Mouse (Mus musculus): ENCODE data around the gene Tfec. TPM values are rescaled to one million over a fixed set of nuclear protein-coding genes. Genes with fewer than 3 reads are reported as not detected.

The Tfec gene
- total and polyA plus RNA-seq, 3 experiments, result 0.60 TPM; not detected in 2

DNA sequence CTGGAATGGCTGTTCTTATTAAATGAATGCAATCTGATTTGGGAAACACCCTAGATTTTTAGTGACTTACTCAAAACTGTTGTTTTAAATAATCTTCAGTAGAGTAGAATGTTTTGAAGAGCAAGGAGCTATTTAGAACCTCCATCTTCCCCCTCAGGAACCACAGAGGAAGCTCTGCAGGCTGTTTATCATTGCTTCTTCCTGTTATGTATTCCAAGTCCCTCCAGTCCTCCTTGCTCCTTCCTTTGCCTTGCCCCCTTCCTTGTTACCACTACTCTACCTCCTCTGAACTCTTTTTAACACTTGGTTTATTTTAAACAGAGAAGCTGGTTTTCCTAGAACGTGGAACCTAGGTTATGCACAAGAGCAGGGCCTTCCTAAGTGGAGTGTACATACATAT is 76.3 kb downstream of the Tfec start:
- Histone ChIP-seq H3K9me3 (replicated peaks) (no peaks in the 10 kb centered on the region), H3K4me3 (ENCODE audit: low read depth, low read length) (no peak overlapping the region), H3K36me3 (replicated peaks) (no peaks in the 10 kb centered on the region), H3K4me1 (ENCODE audit: insufficient read depth, low read depth, low read length) (no peaks in the 10 kb centered on the region), H3K27me3 (ENCODE audit: insufficient read depth, low read length) (no peaks in the 10 kb centered on the region)
- ATAC-seq (ENCODE audit: extremely low read depth, insufficient number of reproducible peaks, low FRiP score, poor library complexity, severe bottlenecking) (no peak), DNase-seq (ENCODE audit: low spot score) (no peak)
- TF ChIP-seq TAL1 (conservative IDR thresholded peaks at IDR 0.05; ENCODE audit: low read depth, low read length) (no peak), GATA2 (IDR thresholded peaks at IDR 0.05; ENCODE audit: borderline replicate concordance, low read depth, low read length) (no peak), CTCF (IDR thresholded peaks at IDR 0.05; ENCODE audit: low read depth, low read length) (no peak), GATA1 (IDR thresholded peaks at IDR 0.05; ENCODE audit: borderline replicate concordance, low read length) (no peak), POLR2AphosphoS5 (IDR thresholded peaks at IDR 0.05; ENCODE audit: insufficient replicate concordance, low read depth, low read length) (no peak)

DNA sequence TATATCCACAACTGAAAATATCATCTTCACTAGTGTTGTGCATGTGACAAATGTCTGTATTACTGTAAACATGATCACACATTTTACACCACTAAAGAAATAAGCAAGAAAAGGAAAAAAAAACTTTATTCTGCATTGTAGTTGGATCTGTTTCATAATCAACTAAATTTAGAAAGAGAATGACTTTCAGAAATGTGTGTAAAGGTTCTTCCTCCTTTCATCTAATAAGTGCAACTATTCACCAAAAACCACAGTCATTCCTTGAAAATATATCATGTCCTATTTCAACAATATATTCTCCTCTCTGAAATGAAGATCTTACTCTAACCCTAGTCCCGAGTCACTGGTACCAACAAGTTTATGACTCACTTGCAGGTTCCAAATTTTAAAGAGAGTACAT is 91.9 kb downstream of the Tfec start:
- no peaks in the 10 kb centered on the region for H3K36me3 ChIP-seq (replicated peaks)
- no peak for ATAC-seq (ENCODE audit: extremely low read depth, insufficient number of reproducible peaks, low FRiP score, poor library complexity, severe bottlenecking)
- H3K9me3 ChIP-seq (replicated peaks), result no peaks in the 10 kb centered on the region
- no peak for TF ChIP-seq GATA1 (IDR thresholded peaks at IDR 0.05; ENCODE audit: borderline replicate concordance, low read length)
- no peak for TF ChIP-seq GATA2 (IDR thresholded peaks at IDR 0.05; ENCODE audit: borderline replicate concordance, low read depth, low read length)
- TF ChIP-seq TAL1 (conservative IDR thresholded peaks at IDR 0.05; ENCODE audit: low read depth, low read length), result no peak
- TF ChIP-seq CTCF (IDR thresholded peaks at IDR 0.05; ENCODE audit: low read depth, low read length), result no peak
- TF ChIP-seq POLR2AphosphoS5 (IDR thresholded peaks at IDR 0.05; ENCODE audit: insufficient replicate concordance, low read depth, low read length), result no peak
- H3K27me3 ChIP-seq (ENCODE audit: insufficient read depth, low read length), result no peaks in the 10 kb centered on the region
- no peak overlapping the region for H3K4me3 ChIP-seq (ENCODE audit: low read depth, low read length)
- DNase-seq (ENCODE audit: low spot score), result no peak
- H3K4me1 ChIP-seq (ENCODE audit: insufficient read depth, low read depth, low read length), result no peaks in the 10 kb centered on the region

DNA sequence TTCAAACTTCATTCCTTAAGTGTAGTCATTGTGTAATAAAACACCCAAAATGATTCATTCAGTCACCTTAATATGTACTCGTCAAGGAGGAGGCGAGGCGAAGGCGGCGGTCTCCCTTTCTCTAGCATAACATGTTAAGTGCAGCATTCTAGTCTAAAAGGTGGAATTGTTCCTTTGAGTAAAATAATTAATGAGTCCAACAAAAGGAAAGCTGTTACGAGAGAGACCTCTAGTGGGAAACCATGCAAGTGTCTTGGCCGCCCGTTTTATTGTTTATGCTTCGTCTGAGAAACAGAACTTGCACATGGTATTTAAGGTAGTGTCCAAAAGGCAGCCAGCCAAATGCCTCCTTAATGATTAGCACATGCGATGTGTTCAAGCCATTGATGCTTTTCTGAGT is 100.6 kb downstream of the Tfec start:
- H3K36me3 ChIP-seq (replicated peaks), result no peaks in the 10 kb centered on the region

DNA sequence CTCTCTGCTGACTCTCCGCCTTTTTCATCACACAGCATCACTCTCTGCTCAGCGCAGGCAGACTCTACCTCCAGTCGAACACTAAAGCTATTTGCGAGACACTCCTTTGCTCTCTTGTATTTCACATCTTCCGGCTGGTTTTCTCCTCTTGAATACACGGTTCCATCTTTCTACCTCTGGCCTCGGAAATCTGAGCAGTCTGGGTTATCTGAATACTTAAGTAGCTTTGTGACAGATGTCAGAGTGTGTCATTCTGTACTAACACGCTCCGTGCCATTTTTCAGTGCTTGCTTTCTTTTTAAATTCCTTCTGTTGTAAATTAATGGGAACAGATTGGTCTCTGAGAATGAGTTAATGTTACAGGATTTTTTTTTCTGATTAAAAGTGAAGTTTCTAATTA is 101.3 kb downstream of the Tfec start:
- no peak for TF ChIP-seq TAL1 (conservative IDR thresholded peaks at IDR 0.05; ENCODE audit: low read depth, low read length)
- TF ChIP-seq GATA2 (IDR thresholded peaks at IDR 0.05; ENCODE audit: borderline replicate concordance, low read depth, low read length), result no peak
- TF ChIP-seq GATA1 (IDR thresholded peaks at IDR 0.05; ENCODE audit: borderline replicate concordance, low read length), result no peak
- TF ChIP-seq POLR2AphosphoS5 (IDR thresholded peaks at IDR 0.05; ENCODE audit: insufficient replicate concordance, low read depth, low read length), result no peak
- TF ChIP-seq CTCF (IDR thresholded peaks at IDR 0.05; ENCODE audit: low read depth, low read length), result no peak
- H3K9me3 ChIP-seq (replicated peaks), result no peaks in the 10 kb centered on the region
- ATAC-seq (ENCODE audit: extremely low read depth, insufficient number of reproducible peaks, low FRiP score, poor library complexity, severe bottlenecking) (no peak), DNase-seq (ENCODE audit: low spot score) (no peak)
- no peak overlapping the region for H3K4me3 ChIP-seq (ENCODE audit: low read depth, low read length)
- H3K4me1 ChIP-seq (ENCODE audit: insufficient read depth, low read depth, low read length), result no peaks in the 10 kb centered on the region
- no peaks in the 10 kb centered on the region for H3K27me3 ChIP-seq (ENCODE audit: insufficient read depth, low read length)
- H3K36me3 ChIP-seq (replicated peaks), result no peaks in the 10 kb centered on the region

More for the DNA sequence above, 100.6 kb downstream of the Tfec start:
- Histone ChIP-seq H3K9me3 (replicated peaks) (no peaks in the 10 kb centered on the region), H3K4me3 (ENCODE audit: low read depth, low read length) (no peak overlapping the region), H3K4me1 (ENCODE audit: insufficient read depth, low read depth, low read length) (no peaks in the 10 kb centered on the region), H3K27me3 (ENCODE audit: insufficient read depth, low read length) (no peaks in the 10 kb centered on the region)
- TF ChIP-seq POLR2AphosphoS5 (IDR thresholded peaks at IDR 0.05; ENCODE audit: insufficient replicate concordance, low read depth, low read length) (no peak), GATA2 (IDR thresholded peaks at IDR 0.05; ENCODE audit: borderline replicate concordance, low read depth, low read length) (no peak), GATA1 (IDR thresholded peaks at IDR 0.05; ENCODE audit: borderline replicate concordance, low read length) (no peak), TAL1 (conservative IDR thresholded peaks at IDR 0.05; ENCODE audit: low read depth, low read length) (no peak), CTCF (IDR thresholded peaks at IDR 0.05; ENCODE audit: low read depth, low read length) (no peak)
- no peak for ATAC-seq (ENCODE audit: extremely low read depth, insufficient number of reproducible peaks, low FRiP score, poor library complexity, severe bottlenecking)
- no peak for DNase-seq (ENCODE audit: low spot score)

GRCm38 (mm10) chr6:16794036-16794435 is 104.2 kb downstream of the Tfec start:
- no peaks in the 10 kb centered on the region for H3K27me3 ChIP-seq (ENCODE audit: insufficient read depth, low read length)
- no peaks in the 10 kb centered on the region for H3K9me3 ChIP-seq (replicated peaks)
- no peaks in the 10 kb centered on the region for H3K36me3 ChIP-seq (replicated peaks)
- no peak for DNase-seq (ENCODE audit: low spot score)
- TF ChIP-seq CTCF (IDR thresholded peaks at IDR 0.05; ENCODE audit: low read depth, low read length) (no peak), GATA1 (IDR thresholded peaks at IDR 0.05; ENCODE audit: borderline replicate concordance, low read length) (no peak), TAL1 (conservative IDR thresholded peaks at IDR 0.05; ENCODE audit: low read depth, low read length) (no peak), GATA2 (IDR thresholded peaks at IDR 0.05; ENCODE audit: borderline replicate concordance, low read depth, low read length) (no peak), POLR2AphosphoS5 (IDR thresholded peaks at IDR 0.05; ENCODE audit: insufficient replicate concordance, low read depth, low read length) (no peak)
- no peaks in the 10 kb centered on the region for H3K4me1 ChIP-seq (ENCODE audit: insufficient read depth, low read depth, low read length)
- no peak overlapping the region for H3K4me3 ChIP-seq (ENCODE audit: low read depth, low read length)
- no peak for ATAC-seq (ENCODE audit: extremely low read depth, insufficient number of reproducible peaks, low FRiP score, poor library complexity, severe bottlenecking)

- Histone ChIP-seq H3K36me3 (replicated peaks) (no peaks in the 10 kb centered on the region), H3K4me3 (ENCODE audit: low read depth, low read length) (no peak overlapping the region), H3K4me1 (ENCODE audit: insufficient read depth, low read depth, low read length) (no peaks in the 10 kb centered on the region), H3K27me3 (ENCODE audit: insufficient read depth, low read length) (no peaks in the 10 kb centered on the region), H3K9me3 (replicated peaks) (no peaks in the 10 kb centered on the region)
- ATAC-seq (ENCODE audit: extremely low read depth, insufficient number of reproducible peaks, low FRiP score, poor library complexity, severe bottlenecking) (no peak), DNase-seq (ENCODE audit: low spot score) (no peak)
- TF ChIP-seq CTCF (IDR thresholded peaks at IDR 0.05; ENCODE audit: low read depth, low read length) (no peak), GATA1 (IDR thresholded peaks at IDR 0.05; ENCODE audit: borderline replicate concordance, low read length) (no peak), TAL1 (conservative IDR thresholded peaks at IDR 0.05; ENCODE audit: low read depth, low read length) (no peak), GATA2 (IDR thresholded peaks at IDR 0.05; ENCODE audit: borderline replicate concordance, low read depth, low read length) (no peak), POLR2AphosphoS5 (IDR thresholded peaks at IDR 0.05; ENCODE audit: insufficient replicate concordance, low read depth, low read length) (no peak)
Observed at GRCm38 (mm10) chr6:16785166-16785565, 113.1 kb downstream of the Tfec start.

Other genes with a start within 250 kb of the Tfec start
- gene Tes, start 166.7 kb upstream of the Tfec start, total RNA-seq (2014; fragmentation: Nextera tagmentation), result not detected in 2 replicates
- gene Tes, start 166.7 kb upstream of the Tfec start, total RNA-seq (2017), result 0.06 and 0.22 TPM in 2 replicates
- gene Tes, start 166.7 kb upstream of the Tfec start, polyA plus RNA-seq (2012), result not detected in 2 replicates